Comparison of ENCODE assay signal across 24 mouse cellular contexts in genomic region chr5:119634861-119635260, GRCm38 (mm10). TPM values are rescaled to one million over a fixed set of nuclear protein-coding genes. Genes with fewer than 3 reads are reported as not detected.
A peak's percentile ranks its signal among the peaks of the same experiment; 100 is the strongest.
DNase-seq lines count a peak whose midpoint lies in the region; ATAC-seq lines count a peak whose summit lies in the region.
"Had no signal": no experiment of that assay in that cellular context is flagged by ENCODE, and none has a peak within 500 bp of the region (broad histone marks: within the 10 kb centered on the region; RNA-seq: fewer than 3 reads in every experiment).

No protein-coding gene starts in this region.

- 81% methylated on average over 2 of the region's 2 CpGs for WGBS in midbrain, embryonic 14.5 days

- no peaks in the 10 kb centered on the region for H3K27me3 ChIP-seq in midbrain, embryonic 14.5 days (ENCODE audit: control insufficient read depth, insufficient read depth, low read length)
- H3K27me3 ChIP-seq: forebrain, embryonic 15.5 days; neural tube, embryonic 15.5 days; stomach, embryonic 15.5 days had no signal

- no peaks in the 10 kb centered on the region for H3K4me1 ChIP-seq in midbrain, embryonic 14.5 days (ENCODE audit: control insufficient read depth, insufficient read depth, low read length)
- H3K4me1 ChIP-seq: forebrain, embryonic 15.5 days; midbrain, embryonic 10.5 days; neural tube, embryonic 15.5 days; stomach, embryonic 15.5 days had no signal

- H3K9ac ChIP-seq in midbrain, embryonic 14.5 days (replicated peaks; ENCODE audit: low read length), result no peak overlapping the region
- H3K9ac ChIP-seq: forebrain, embryonic 15.5 days; neural tube, embryonic 15.5 days; stomach, embryonic 15.5 days had no signal

- H3K36me3 ChIP-seq in midbrain, embryonic 14.5 days (ENCODE audit: control insufficient read depth, insufficient read depth, low read length), result no peaks in the 10 kb centered on the region
- H3K36me3 ChIP-seq: embryonic facial prominence, embryonic 10.5 days; forebrain, embryonic 15.5 days; heart, embryonic 10.5 days; midbrain, embryonic 10.5 days; neural tube, embryonic 15.5 days; stomach, embryonic 15.5 days had no signal

- peak; percentile 55 for DNase-seq in adrenal gland, postnatal 14 days
- no peak for DNase-seq in adrenal gland, postnatal 10 days
- peak; percentile 67 for DNase-seq in ES-CJ7 (ENCODE audit: low read depth, low spot score)
- DNase-seq in spleen, postnatal 10 days (ENCODE audit: low spot score in 2 of 2), result no peak
- DNase-seq in midbrain, embryonic 14.5 days, result no peak
- no peak for DNase-seq in neural tube, embryonic 10.5 days (ENCODE audit: extremely low spot score, low spot score)
- DNase-seq: cerebellum, adult 8-10 months; cerebellum, postnatal 36 days; kidney, adult 11 months; kidney, postnatal 4 days; lung, postnatal 4 days; right cerebral cortex, adult 18-20 months; right cerebral cortex, postnatal 4 days; thymus, postnatal 36 days had no signal

- no peaks in the 10 kb centered on the region for H3K9me3 ChIP-seq in midbrain, embryonic 14.5 days (ENCODE audit: control insufficient read depth, low read length)
- H3K9me3 ChIP-seq: embryonic facial prominence, embryonic 10.5 days; forebrain, embryonic 15.5 days; heart, embryonic 10.5 days; midbrain, embryonic 10.5 days; neural tube, embryonic 15.5 days; stomach, embryonic 15.5 days had no signal

- no peak overlapping the region for H3K4me2 ChIP-seq in midbrain, embryonic 14.5 days (ENCODE audit: low read length)
- H3K4me2 ChIP-seq: forebrain, embryonic 15.5 days; neural tube, embryonic 15.5 days; stomach, embryonic 15.5 days had no signal

- no peak overlapping the region for H3K27ac ChIP-seq in midbrain, embryonic 14.5 days (replicated peaks; ENCODE audit: low read depth, low read length)
- H3K27ac ChIP-seq: embryonic facial prominence, embryonic 10.5 days; forebrain, embryonic 15.5 days; midbrain, embryonic 10.5 days; neural tube, embryonic 15.5 days; stomach, embryonic 15.5 days had no signal

- peak; percentile 34; the same call in 1 of the 2 replicates for ATAC-seq in common myeloid progenitor, adult 5-6 weeks (replicated peaks; ENCODE audit: low read depth, poor library complexity, severe bottlenecking)
- no peak for ATAC-seq in midbrain, embryonic 14.5 days (ENCODE audit: low FRiP score, low TSS enrichment)
- ATAC-seq: activated CD4-positive, CD25-positive, alpha-beta regulatory T cell, adult 4 months; forebrain, embryonic 15.5 days; hindbrain, embryonic 16.5 days had no signal

- H3K4me3 ChIP-seq in midbrain, embryonic 14.5 days (replicated peaks; ENCODE audit: low read depth, low read length), result no peak overlapping the region
- H3K4me3 ChIP-seq: embryonic facial prominence, embryonic 10.5 days; forebrain, embryonic 15.5 days; heart, embryonic 10.5 days; midbrain, embryonic 10.5 days; neural tube, embryonic 15.5 days; stomach, embryonic 15.5 days had no signal

RNA-seq across cellular contexts. Expression of gene Tbx3, which starts 35.6 kb away (rescaled TPM):
- 176 and 177 TPM in 2 replicates for total RNA-seq in adrenal gland, postnatal 14 days (2021)
- 100 to 1,000 TPM; 136 to 142 TPM for total RNA-seq in adrenal gland, postnatal 10 days (2021)
- total RNA-seq in common myeloid progenitor, adult 5-6 weeks (2017), result not detected in 2 replicates
- 0.39 and 2.4 TPM in 2 replicates for polyA plus RNA-seq in midbrain, embryonic 14.5 days (2014; fragmentation: Nextera tagmentation; extraction: Ambion mirVana)
- total RNA-seq: hematopoietic stem cell, adult 5-6 weeks had no signal
- polyA plus RNA-seq: activated CD4-positive, CD25-positive, alpha-beta regulatory T cell, adult 4 months had no signal

Comparison
In these comparisons a context has a peak if more than half of its experiments do, and no peak if none do; other contexts are left out.
1. DNase-seq: peak in adrenal gland, postnatal 14 days (single experiment) and ES-CJ7 (single experiment); none in adrenal gland, postnatal 10 days (single experiment), spleen, postnatal 10 days (0 of 2), midbrain, embryonic 14.5 days (single experiment) and neural tube, embryonic 10.5 days (single experiment).
2. RNA of gene Tbx3, which starts 35.6 kb away (total RNA-seq): 176 to 177 TPM in adrenal gland, postnatal 14 days and 136 to 142 TPM in adrenal gland, postnatal 10 days; not detected in common myeloid progenitor, adult 5-6 weeks; every median in the first group is over 100 times any median in the second.